Mouse (Mus musculus) ES-Bruce4 (cell line): ENCODE measurements at regions not wholly inside any gene's neighbourhood (a gene's known extent, or its start where the extent isn't known, plus 50 kb on each side); places are given as distances from the start of the nearest gene placed in this dataset.

Source experiments
- CTCF ChIP-seq: IDR thresholded peaks from one replicate; pipeline ENCODE4 v1.8.1; 2011; ENCODE audit warnings: low read depth, low read length
- EP300 ChIP-seq: IDR thresholded peaks from 2 replicates; pipeline ENCODE4 v1.6.1; 2011; ENCODE audit warnings: low read depth, low read length; ENCODE audit not compliant: insufficient read depth
- POLR2A ChIP-seq: IDR thresholded peaks from one replicate; pipeline ENCODE4 v1.8.1; 2011; ENCODE audit warnings: low read length; ENCODE audit not compliant: insufficient read depth

DNA sequence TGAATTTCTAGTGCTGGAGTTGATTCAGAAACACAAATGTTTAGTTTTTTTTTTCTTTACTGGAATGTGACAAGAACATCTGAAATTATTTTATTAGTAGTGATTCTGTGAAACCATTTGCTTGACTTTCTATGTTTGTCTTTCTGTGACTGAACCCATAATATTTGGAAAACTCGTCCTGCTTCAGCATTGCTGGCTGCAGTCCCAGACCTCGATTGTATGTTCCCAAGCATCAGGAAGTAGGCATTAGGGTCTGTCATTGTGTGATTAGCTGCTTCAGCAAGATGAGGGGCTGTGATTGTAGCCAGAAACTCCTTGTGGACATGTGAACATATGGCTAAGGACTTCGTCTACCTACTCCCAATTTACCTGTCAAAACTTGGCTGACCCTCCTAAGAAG, 122.2 kb upstream of the Zwint start:
- TF ChIP-seq CTCF = no peak
- no peak for TF ChIP-seq EP300
- no peak for TF ChIP-seq POLR2A
